Mouse (Mus musculus): ENCODE results near the gene Mgll.

The Mgll gene

DNA sequence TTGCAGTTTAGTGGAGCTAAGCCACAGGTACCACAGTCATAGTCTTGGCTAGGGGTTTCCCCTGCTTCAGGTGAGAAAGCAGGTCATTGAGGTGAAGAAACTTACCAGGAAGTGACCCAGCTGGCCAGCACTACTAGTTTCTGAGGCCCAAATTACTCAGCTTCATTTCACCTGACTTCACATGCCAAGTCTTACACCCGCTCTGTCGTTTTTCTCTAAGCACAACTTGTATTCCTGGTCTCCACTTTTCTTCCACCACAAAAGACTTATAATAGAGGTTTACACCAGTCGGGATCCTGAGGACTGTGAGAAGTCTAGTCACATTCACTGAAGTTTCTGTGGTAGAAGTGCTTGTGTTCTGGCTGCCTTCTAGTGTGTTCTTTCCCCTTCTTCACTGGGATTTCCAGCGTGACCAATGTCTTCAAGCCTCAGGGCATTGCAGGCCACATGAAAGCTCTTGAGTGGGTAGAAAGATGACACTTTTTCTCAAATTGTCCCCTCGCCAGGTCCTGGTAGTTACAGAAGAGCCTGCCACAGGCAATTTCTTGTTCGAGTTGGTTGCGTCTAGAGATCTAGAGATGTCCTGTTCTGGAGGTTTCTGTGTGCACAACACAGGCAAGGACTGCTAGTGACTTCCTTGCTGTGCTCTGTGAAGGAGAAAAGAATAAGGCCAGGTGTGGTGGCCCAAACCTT lies 6.0 kb upstream of the Mgll start:
- no peak for DNase-seq

DNA sequence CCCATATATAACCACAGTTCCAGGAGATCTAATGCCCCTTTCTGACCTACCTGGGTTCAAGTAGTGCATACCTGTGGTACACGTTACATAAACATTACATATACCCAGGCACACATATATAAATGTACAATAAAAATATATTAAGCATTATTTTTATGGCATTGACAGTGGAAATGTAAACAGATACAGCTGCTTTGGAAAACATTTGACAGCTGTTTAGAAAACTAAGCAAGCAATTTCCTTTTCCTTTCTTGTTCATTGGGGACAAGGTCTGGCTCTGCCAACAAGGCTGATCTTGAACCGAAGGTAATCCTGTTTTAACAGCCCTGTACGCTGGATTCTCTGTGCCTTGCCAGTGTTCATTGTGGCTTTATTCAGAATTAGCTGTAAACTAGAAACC lies 3.2 kb upstream of the Mgll start:
- DNase-seq, result no peak

DNA sequence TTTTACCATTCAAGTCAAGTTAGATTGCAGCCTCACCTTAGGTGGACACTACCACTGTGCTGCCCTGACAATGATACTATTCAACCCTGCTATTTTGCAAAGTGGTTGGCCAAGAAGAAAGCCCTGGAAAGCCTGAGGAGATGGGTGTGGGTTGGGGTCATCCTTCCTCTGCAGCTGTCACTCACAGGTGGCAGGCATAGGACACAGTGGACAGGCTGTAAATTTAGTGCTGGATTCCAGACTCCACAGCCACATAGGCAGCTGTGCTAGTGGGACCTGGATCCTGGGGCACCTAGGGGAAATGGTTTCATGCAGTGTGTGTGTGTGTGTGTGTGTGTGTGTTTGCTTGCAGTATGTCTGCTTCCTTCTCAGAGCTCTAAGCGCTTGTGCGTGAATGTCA lies 1.3 kb upstream of the Mgll start:
- DNase-seq, result no peak

DNA sequence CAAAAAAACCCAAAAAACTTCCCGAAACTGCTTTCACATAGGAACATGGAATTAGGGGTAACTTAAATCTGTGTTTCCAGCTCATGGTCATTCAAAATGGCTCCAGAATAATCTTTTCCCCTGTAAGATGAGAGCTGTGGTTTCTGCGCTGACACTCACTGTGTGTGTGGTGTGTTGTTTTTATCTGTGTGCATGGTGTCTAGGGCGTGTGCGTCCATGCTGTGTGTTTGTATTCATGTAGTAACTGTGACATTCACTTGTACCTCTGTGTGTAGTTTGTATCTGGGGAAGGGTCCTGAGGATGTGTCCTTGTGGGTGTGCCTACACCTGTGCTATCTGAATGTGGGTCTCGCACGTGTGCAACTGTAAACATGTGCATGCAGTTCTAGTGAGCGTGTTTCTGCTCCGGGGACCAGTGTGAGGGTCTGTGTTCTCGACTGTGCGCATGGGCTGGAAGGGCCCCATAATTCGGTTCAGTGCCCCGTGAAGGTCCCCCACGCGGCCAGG lies 353 bp upstream of the Mgll start:
- DNase-seq, result no peak

DNA sequence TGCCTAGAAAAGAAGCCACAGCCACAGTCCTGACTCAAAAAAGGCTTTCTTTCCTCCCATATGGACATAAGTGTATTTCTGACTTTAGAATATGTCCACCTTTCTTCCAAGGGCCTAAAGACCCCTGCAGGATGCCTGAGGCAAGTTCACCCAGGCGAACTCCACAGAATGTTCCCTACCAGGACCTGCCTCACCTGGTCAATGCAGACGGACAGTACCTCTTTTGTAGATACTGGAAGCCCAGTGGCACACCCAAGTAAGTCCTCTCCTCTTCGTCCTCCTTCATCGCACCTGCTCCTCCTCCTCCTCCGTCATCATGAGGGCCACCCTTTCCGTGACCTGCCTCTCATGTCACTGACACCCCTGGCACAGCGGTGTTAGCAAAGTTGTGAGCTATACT lies 1.4 kb downstream of the Mgll start:
- peak in 1 of 2 experiments; percentile 50 for DNase-seq

DNA sequence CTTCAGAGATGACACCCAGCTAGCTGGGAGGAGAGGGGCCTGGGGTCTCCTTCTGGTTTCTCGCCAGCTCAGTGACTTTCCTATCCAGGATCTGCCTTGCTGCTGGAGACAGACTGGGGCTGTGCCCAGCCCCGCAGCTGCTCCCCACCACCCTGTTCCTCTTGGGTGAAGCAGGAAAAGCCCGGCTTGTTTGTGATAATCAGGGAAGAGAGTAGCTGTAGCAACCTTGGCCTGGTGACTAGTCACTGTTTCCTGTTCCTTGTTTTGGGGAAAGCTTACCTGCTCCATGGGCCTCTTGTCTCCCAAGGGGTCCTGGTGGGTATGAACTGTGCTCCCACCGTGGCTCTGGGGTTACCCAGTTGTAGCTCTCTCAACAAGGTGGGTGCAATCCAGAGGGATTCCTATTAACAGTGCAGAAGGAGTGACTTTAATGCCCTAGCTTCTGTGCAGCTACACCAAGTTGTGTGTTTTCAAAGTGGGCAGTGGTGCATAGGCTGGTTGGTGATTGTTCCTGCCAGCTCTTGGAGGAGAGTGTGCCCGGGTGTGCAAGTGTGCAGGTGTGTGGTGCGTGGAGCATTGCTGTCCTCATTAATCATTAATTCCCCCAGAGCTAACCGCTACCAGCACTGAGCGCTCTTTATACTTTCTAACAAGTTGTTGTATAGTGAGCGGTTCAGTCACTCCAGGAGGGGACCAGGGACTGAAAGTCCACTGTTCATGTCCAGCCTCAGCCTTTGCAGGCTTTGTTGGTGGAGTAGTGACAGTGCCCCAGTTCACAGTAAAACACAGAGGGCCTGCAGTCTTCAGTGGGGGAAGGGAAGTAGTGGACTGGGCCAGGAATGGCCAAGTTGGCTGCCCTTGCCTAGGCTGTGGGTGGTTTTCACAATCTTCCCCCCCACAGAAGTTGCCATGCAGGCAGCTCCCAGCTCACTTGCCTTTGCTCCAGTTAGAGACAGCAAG lies 2.3 kb downstream of the Mgll start:
- peak; percentile 41 to 47 for DNase-seq

DNA sequence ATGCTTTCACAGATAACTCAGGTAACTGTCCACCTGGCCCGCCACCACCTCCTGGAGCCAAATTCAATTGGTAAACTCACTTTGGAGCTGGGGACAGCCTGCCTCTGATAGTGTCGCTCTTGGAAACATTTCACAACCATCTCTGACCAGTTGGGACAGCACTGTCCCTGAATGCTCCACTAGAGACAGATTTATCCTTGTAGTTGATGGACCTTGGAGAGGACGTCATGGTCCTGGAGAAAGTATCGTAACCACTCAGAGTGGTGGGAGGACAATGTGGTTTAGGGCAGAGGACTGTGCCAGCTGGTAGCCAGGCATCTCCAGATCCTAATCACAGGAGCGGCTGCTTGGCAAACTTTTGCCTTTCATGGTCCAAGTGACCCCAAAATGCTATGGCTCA lies 3.3 kb downstream of the Mgll start:
- peak in 1 of 2 experiments; percentile 40 for DNase-seq

DNA sequence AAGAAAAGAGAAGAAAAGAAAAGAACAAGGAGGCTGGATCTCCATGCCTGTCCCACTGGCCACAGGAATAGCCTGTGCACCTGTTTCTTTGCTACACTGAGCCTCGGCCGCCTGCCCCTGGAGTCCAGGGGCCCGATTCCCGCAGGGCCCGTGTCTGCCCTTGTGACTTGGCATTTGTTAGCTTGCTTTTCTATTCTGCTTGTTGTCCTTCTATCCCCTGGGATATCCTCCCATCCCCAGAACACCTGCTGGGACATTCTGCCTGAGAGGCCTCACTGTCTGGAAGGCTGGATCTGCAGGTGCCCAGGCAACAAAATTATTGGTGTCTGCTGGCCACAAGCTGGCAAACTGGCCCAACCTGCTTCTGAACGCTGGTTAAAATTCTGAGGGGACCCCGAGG lies 3.8 kb downstream of the Mgll start:
- peak in 1 of 2 experiments; percentile 26 for DNase-seq

DNA sequence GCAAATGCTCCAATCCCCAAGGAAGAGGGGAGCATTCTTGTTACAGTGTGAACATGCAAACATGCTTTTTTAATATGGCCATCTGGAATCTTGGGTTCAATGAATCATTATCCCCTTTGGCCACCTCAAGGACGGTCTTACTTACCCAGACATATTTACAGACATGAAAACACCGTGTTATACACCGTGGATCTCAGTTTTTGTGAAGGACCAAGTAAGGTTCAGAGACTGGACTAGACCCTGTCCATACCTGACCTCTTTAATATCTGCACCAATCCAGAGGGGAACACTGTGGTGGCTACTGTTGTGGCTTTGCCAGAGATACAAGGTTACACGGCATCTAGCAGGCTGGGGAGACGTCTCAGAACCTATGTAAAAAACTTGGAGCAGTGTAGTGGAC lies 4.3 kb downstream of the Mgll start:
- no peak for DNase-seq

DNA sequence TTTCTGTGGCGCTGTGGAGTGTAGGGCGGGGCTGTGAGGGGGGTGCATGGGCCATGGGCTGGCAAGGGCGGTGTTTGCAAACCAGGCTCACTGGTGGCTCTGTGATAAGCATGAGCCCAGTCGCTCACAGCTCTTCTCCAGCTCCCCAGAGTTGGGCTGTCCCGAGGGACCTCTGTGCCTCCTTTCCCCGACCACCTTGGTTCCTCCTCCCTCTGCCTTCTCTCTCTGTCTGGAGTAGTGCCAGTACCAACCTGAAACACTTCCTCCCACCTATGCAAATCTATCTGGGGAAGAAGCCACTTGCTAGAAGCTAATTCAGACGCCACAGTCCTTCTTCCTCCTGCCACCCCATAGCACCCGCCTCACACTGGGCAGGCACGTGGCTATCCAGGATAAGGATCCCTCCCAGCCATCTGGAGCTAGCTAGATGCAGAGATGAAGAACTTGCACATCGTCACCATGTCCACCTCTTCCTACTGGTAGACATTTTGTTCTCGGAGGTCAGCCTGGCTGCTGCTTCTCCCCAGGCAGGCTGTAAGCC lies 7.1 kb downstream of the Mgll start:
- peak in 1 of 2 experiments; percentile 52 for DNase-seq

DNA sequence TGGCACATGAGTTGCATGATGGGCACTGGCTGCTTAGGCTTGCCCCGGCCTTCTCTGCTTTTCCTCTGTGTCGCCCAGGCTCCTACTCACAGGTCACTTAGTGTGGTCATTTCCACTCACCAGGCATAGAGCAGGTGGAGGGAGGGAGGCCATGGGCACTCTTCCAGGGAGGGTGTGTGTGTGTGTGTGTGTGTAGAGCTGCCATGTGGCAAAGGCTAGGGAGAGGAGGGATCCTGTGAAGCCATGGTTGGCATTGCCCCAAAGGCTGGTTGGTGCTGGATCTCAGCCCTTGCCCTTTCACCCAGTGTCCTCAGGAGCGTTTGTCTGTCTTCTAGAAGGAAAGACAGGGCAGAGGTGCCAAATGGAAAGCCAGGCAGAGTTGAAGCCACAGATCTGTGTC lies 7.8 kb downstream of the Mgll start:
- peak; percentile 83 to 85 for DNase-seq

DNA sequence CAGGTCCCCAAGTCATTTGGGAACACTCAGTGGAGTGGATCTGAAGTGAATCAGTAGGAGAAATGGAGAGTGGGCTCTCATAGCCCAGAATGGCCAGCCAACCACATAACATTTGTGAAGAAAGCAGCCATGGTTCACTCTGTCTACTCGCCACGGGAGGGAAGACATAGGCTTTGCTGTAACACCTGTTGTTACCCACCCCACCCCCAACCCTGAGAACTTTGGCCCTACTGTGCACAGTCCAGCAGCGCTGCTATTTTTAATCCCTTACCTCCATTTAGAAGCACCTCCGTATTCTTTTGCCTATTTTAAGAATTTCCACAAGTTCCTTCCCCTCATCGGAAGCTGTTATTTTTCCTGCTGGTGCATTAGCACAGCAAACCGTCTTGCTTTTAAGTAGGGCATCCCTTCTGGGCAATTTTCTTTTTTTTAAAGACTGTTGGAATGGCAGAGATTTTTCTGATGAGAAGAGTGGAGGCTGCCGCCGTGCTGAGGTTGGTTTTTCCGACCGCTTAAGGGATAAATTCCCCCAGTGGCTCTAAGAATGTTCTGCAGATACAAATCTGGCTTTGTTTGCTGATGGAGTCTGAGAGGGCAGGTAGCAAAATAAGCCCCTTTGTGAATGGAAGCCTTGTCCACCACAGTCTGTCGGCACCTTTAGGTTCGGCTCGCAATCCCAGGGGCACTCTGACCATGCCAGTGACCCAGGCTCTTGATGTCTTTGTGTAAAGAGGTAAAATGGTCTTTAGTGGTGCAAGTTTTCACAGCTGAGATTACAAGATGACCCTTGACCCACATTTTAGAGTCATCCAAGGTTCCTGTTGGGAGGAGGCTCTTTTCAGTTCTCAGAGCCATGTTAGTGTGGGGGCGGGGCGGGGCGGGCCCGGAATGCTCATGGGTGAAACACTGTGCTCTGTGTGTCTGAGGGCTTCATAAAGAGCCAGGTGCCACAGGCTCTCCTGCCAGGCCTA lies 8.7 kb downstream of the Mgll start:
- DNase-seq, result no peak

DNA sequence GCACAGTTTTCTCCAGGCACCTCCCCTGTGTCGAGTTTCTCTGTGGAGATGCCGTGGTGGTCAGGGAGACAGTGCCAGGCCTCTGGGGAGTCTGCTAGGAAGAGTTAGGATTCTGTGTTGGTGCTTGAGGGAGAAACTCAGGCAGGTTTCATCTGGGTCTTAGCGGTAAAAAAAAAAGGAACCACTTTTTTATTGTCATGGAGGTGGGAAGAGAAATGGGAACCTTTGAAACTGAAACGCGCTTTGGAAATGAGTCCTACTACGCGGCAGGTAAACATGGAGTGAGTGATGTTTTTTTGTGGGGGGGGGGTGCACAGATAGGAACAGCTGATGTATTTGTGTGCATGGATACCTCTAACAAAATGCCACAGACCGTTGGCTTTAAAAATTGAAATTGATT lies 12.1 kb downstream of the Mgll start:
- DNase-seq, result no peak

DNA sequence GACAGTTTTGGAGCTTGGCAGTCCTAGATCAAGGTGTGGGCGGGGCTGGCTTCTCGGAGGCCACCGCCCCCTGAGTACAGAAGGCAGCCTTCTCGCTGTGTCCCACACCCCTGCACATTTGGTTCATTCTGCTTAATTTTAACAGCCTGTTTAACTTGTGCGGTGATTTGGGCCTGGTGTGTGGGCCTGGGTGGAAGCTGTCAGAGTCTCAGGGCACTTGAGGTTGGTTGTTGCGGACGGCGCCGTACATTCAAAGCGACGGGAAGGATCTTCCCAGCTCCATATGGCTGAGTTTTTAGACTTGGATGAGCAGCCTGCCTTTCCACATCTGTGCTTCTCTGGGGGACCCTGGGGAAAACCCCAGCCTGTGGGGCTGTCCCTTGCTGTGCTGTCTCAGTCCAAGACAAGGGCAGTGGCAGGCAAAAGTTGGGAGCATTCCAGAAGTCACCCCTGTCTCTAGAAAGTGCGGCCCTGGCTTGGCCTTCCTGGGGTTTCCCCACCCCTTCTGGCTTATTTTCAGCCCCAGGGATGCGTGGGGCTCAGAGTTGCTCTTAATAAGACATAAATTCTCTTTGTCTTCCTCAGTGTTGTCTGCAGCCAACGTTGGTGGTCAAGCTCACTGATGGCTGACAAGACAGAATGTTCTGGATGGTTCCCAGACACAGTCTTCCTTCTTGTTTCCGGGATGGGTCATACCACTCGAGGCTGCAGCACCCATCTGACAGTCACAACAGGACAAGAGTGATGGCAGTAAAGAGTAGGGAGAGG lies 12.7 kb downstream of the Mgll start:
- DNase-seq, result no peak

DNA sequence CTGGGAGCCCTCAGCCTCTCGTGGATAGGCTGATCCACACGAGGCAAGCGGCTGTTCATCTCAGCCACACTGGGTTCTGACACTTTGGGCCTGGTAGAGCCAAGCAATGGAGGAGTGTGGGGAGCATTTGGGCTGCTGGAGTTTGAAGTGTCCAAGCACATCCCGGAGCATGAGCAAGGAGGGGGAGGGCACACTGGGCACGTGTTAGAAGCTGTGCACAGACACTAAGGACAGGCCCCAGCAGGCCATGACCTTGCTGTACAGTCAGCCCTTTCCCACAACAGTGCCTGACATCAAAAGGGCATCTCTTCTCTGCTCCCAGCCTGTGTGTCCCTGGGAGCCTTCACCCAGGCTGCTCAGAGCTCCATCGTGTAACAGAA lies 13.3 kb downstream of the Mgll start:
- DNase-seq, result no peak

DNA sequence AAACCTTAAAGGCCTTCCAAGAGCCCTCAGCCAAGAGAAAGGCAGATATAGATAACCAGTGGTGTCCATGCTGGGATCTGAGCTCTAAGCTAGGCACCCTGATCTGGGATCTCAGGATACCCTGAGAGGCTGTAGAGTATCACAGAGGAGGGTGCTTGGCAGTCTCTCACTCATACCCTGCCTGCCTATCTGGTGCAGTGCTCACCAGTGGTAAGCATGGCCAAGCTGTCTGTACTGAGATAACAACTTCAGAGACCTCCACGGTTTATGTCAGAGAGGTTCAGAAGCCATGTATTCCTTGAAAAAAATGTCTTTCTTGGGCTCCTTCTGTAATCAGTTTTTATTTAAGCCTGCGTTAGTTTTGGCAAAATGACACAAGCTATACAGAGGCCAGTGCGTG lies 16.8 kb downstream of the Mgll start:
- no peak for DNase-seq

DNA sequence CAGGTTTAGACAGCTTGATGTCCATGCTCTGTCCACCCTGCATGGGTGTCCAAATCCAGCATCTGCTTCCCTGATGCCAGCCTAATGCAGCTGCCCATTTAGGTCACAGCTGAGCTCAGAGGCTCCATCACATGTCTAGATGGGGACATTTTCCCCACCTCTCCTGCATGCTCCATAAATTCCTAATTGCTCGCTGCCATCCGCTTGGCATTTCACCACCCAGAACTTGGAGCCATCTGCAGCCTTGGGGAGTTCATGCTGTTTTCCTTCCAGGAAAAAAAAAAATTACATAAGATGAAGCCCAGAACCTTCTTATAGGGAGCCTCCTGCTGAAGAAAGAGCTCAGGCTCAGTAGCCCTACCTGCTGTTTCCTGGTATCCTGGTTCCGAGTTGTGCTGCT lies 17.6 kb downstream of the Mgll start:
- peak; percentile 65 to 66 for DNase-seq

DNA sequence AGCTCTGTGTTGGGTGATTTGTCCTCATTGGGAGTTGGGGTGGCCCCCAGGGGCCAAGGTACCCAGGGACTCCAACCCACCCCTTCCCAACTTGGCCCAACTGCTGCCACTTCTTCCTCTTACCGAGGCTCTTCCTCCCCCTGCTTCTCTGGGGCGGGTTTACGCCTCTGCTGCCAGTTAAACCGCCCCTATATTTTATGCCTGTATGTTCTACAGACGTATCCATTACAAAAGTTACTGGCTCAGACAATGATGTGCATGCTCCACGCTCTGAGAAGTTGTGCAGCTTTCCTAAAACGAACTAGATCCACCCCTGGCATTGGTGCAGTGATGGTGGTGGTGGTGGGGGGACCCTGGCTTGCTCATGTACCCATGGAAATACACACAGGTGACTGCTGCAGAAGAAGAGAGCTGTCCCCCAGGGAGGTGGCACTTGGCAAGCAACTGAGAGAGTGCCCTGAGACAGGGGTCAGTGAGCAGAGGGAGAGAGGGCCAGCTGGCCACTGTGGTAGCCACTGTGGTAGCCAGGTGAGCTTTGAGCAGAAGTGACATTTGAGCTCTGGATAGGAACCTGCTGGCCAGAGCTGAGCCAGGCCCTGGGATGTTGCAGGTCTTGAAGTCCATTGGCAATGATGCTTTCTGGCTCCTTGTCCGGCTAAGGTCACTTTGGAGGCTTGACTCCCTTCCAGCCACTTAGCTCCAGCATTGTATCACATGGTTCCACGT lies 18.2 kb downstream of the Mgll start:
- peak in 1 of 2 experiments; percentile 31 for DNase-seq

DNA sequence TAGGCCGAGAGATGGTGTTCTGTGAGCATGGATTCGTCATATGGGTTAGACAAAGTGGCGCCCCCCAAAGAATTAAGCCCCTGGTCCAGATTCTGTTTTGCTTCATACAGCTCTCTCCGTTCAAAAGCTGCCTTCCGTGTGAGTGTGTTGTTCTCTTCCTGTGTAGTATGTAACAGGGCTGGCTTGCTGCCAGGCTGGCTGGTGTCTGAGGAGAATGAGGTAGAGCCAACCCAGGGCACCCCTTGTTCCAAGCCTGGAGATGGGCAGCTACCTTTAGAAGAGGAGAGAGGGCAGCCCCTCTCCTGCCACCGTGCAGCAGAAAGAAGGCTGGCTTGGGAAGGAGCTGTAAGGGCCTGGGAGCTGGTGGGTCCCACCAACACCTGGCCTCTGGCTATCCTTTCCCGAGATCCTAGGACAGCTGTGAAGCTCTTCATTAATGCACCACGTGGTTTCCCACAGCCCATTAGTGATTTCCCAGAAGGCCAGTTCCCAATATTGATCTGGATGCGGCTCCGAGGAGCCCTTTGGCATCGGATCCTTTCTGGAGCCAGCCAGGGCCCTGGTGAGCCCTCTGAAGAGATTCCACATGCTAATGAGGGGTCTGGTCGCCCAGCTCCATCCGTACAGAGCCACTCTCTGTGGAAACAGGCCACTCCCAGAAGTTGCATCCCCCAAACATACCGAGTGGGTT lies 19.5 kb downstream of the Mgll start:
- peak; percentile 49 to 54 for DNase-seq

DNA sequence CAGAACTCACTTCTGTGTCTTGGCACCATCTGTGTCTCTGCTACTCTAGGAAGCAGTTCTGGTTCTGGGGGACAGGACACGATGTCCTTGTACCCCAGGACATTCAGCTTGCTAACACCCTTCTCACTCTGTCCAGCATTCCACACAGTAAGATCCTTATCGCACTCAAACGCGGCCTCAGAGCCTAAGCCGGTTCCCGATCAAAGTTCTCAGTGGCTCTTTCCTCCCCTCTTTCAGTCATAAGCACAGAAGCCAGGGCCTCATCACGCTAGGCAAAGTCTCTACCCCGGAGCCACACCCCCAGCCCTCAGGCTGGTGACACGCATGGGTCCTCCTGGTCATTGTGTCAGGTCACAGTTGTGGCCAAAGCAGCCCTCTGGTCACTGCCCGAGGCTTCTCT lies 20.8 kb downstream of the Mgll start:
- no peak for DNase-seq

All from cerebellum, postnatal 36 days (tissue).